ENCODE assay signal across 10 mouse cellular contexts in the genomic region with DNA sequence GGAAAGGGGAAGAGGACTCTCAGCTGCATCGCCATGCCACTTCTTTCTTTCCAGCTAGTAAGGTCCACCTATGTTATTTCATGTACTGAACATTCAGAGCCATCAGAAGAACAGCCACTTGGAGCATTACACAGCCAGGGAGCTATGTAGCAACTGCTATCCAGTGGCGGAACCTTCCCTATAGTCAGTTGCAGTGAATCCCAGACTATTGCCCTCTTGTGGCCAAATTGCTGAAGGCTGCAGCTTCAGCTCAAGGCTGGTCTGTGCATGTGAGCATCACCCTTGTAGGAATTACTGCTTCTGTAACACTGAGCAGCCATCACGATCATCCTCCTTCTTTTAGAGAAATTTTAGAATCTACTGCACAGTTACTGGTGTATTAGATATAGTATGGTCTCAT.
A peak's percentile ranks its signal among the peaks of the same experiment; 100 is the strongest.
DNase-seq lines count a peak whose midpoint lies in the region; ATAC-seq and TF ChIP-seq lines count a peak whose summit lies in the region.
"Had no signal": no experiment of that assay in that cellular context is flagged by ENCODE, and none has a peak within 500 bp of the region (broad histone marks: within the 10 kb centered on the region; RNA-seq: fewer than 3 reads in every experiment).

No protein-coding gene starts in this region.

- no peak for TF ChIP-seq POLR2A in ES-Bruce4 (IDR thresholded peaks at IDR 0.05; ENCODE audit: insufficient read depth, low read length)
- no peak for TF ChIP-seq POLR2A in bone marrow, adult 2 months (IDR thresholded peaks at IDR 0.05; ENCODE audit: borderline replicate concordance, control insufficient read depth, low read depth, low read length)

- 67% methylated on average over 3 of the region's 3 CpGs for WGBS in hindbrain, embryonic 11.5 days
- 67% methylated on average over 3 of the region's 3 CpGs for WGBS in hindbrain, embryonic 13.5 days
- WGBS in bone marrow, adult 2 months = 65% methylated on average over 3 of the region's 3 CpGs
- 73% methylated on average over 3 of the region's 3 CpGs for WGBS in midbrain, embryonic 14.5 days

- H3K36me3 ChIP-seq in hindbrain, embryonic 11.5 days (ENCODE audit: control insufficient read depth, insufficient read depth, low read length) = no peaks in the 10 kb centered on the region
- H3K36me3 ChIP-seq in hindbrain, embryonic 13.5 days = no peaks in the 10 kb centered on the region
- no peaks in the 10 kb centered on the region for H3K36me3 ChIP-seq in ES-Bruce4 (ENCODE audit: control insufficient read depth, insufficient read depth, low read length, poor library complexity, severe bottlenecking)
- no peaks in the 10 kb centered on the region for H3K36me3 ChIP-seq in midbrain, embryonic 14.5 days (ENCODE audit: control insufficient read depth, insufficient read depth, low read length)
- H3K36me3 ChIP-seq: embryonic facial prominence, embryonic 15.5 days; liver, embryonic 13.5 days had no signal

- peak; percentile 63 for TF ChIP-seq CTCF in ES-Bruce4 (IDR thresholded peaks at IDR 0.05; ENCODE audit: low read depth, low read length)
- peak; percentile 58 for TF ChIP-seq CTCF in bone marrow, adult 2 months (IDR thresholded peaks at IDR 0.05; ENCODE audit: control insufficient read depth, insufficient read depth, low read length)

- H3K4me1 ChIP-seq in hindbrain, embryonic 11.5 days (replicated peaks; ENCODE audit: control insufficient read depth, insufficient read depth, low read length) = no peaks in the 10 kb centered on the region
- no peaks in the 10 kb centered on the region for H3K4me1 ChIP-seq in hindbrain, embryonic 13.5 days (replicated peaks)
- no peaks in the 10 kb centered on the region for H3K4me1 ChIP-seq in ES-Bruce4 (ENCODE audit: control insufficient read depth, insufficient read depth, low read length)
- no peaks in the 10 kb centered on the region; the same call in 1 of the 2 replicates for H3K4me1 ChIP-seq in bone marrow, adult 2 months (ENCODE audit: control insufficient read depth, insufficient read depth, low read length)
- no peaks in the 10 kb centered on the region for H3K4me1 ChIP-seq in midbrain, embryonic 14.5 days (ENCODE audit: control insufficient read depth, insufficient read depth, low read length)
- H3K4me1 ChIP-seq: embryonic facial prominence, embryonic 15.5 days; liver, embryonic 13.5 days had no signal

- ATAC-seq in hindbrain, embryonic 11.5 days (ENCODE audit: low FRiP score) = peak; percentile 56; the same call in 1 of the 2 replicates
- ATAC-seq in hindbrain, embryonic 13.5 days (ENCODE audit: low FRiP score) = no peak
- peak; percentile 75 for ATAC-seq in inflammation-experienced regulatory T-cells, adult 6 months
- ATAC-seq in midbrain, embryonic 14.5 days (ENCODE audit: low FRiP score, low TSS enrichment) = no peak

- no peak overlapping the region for H3K9ac ChIP-seq in hindbrain, embryonic 11.5 days (ENCODE audit: low read depth, low read length)
- H3K9ac ChIP-seq in hindbrain, embryonic 13.5 days = no peak overlapping the region
- no peak overlapping the region for H3K9ac ChIP-seq in ES-Bruce4 (ENCODE audit: low read depth, poor library complexity, severe bottlenecking)
- H3K9ac ChIP-seq in midbrain, embryonic 14.5 days (replicated peaks; ENCODE audit: low read length) = no peak overlapping the region
- H3K9ac ChIP-seq: embryonic facial prominence, embryonic 15.5 days; liver, embryonic 13.5 days had no signal

- no peak for TF ChIP-seq EP300 in ES-Bruce4 (IDR thresholded peaks at IDR 0.05; ENCODE audit: insufficient read depth, low read depth, low read length)

- peak; percentile 59 for DNase-seq in hindbrain, embryonic 11.5 days (ENCODE audit: low spot score)
- DNase-seq in midbrain, embryonic 14.5 days = peak; percentile 77
- DNase-seq in urinary bladder, adult 2 months (ENCODE audit: low spot score) = no peak
- no peak for DNase-seq in layer of hippocampus, postnatal 36 days
- DNase-seq: liver, embryonic 13.5 days had no signal

- no peak overlapping the region for H3K27ac ChIP-seq in hindbrain, embryonic 11.5 days (ENCODE audit: low read depth, low read length)
- H3K27ac ChIP-seq in hindbrain, embryonic 13.5 days = no peak overlapping the region
- H3K27ac ChIP-seq in ES-Bruce4 (ENCODE audit: insufficient read depth, low read length) = no peak overlapping the region
- H3K27ac ChIP-seq in bone marrow, adult 2 months (ENCODE audit: control insufficient read depth, insufficient read depth, low read depth, low read length, poor library complexity) = no peak overlapping the region
- no peak overlapping the region for H3K27ac ChIP-seq in midbrain, embryonic 14.5 days (replicated peaks; ENCODE audit: low read depth, low read length)
- H3K27ac ChIP-seq: embryonic facial prominence, embryonic 15.5 days; liver, embryonic 13.5 days had no signal

- no peak overlapping the region for H3K4me2 ChIP-seq in hindbrain, embryonic 11.5 days (replicated peaks; ENCODE audit: low read depth, low read length)
- H3K4me2 ChIP-seq in hindbrain, embryonic 13.5 days = no peak overlapping the region
- no peak overlapping the region for H3K4me2 ChIP-seq in midbrain, embryonic 14.5 days (ENCODE audit: low read length)
- H3K4me2 ChIP-seq: embryonic facial prominence, embryonic 15.5 days; liver, embryonic 13.5 days had no signal

- no peaks in the 10 kb centered on the region for H3K27me3 ChIP-seq in hindbrain, embryonic 11.5 days (ENCODE audit: control insufficient read depth, insufficient read depth, low read length)
- no peaks in the 10 kb centered on the region for H3K27me3 ChIP-seq in hindbrain, embryonic 13.5 days
- no peaks in the 10 kb centered on the region for H3K27me3 ChIP-seq in ES-Bruce4 (ENCODE audit: control insufficient read depth, insufficient read depth, low read length, poor library complexity, severe bottlenecking)
- H3K27me3 ChIP-seq in midbrain, embryonic 14.5 days (ENCODE audit: control insufficient read depth, insufficient read depth, low read length) = no peaks in the 10 kb centered on the region
- H3K27me3 ChIP-seq: embryonic facial prominence, embryonic 15.5 days; liver, embryonic 13.5 days had no signal

- no peaks in the 10 kb centered on the region for H3K9me3 ChIP-seq in hindbrain, embryonic 11.5 days (ENCODE audit: control insufficient read depth, low read length)
- H3K9me3 ChIP-seq in hindbrain, embryonic 13.5 days = no peaks in the 10 kb centered on the region
- H3K9me3 ChIP-seq in ES-Bruce4 (replicated peaks; ENCODE audit: control insufficient read depth, insufficient read depth, low read length, poor library complexity, severe bottlenecking) = no peaks in the 10 kb centered on the region
- no peaks in the 10 kb centered on the region for H3K9me3 ChIP-seq in midbrain, embryonic 14.5 days (ENCODE audit: control insufficient read depth, low read length)
- H3K9me3 ChIP-seq: embryonic facial prominence, embryonic 15.5 days; liver, embryonic 13.5 days had no signal

- H3K4me3 ChIP-seq in hindbrain, embryonic 11.5 days (ENCODE audit: low read depth, low read length) = no peak overlapping the region
- H3K4me3 ChIP-seq in hindbrain, embryonic 13.5 days = no peak overlapping the region
- no peak overlapping the region for H3K4me3 ChIP-seq in ES-Bruce4 (ENCODE audit: low read depth, low read length)
- no peak overlapping the region for H3K4me3 ChIP-seq in bone marrow, adult 2 months (replicated peaks; ENCODE audit: control insufficient read depth, low read depth, low read length)
- H3K4me3 ChIP-seq in midbrain, embryonic 14.5 days (replicated peaks; ENCODE audit: low read depth, low read length) = no peak overlapping the region
- H3K4me3 ChIP-seq: embryonic facial prominence, embryonic 15.5 days; liver, embryonic 13.5 days had no signal

Comparison
In these comparisons a context has a peak if more than half of its experiments do, and no peak if none do; other contexts are left out.
1. ATAC-seq: peak in hindbrain, embryonic 11.5 days (single experiment) and inflammation-experienced regulatory T-cells, adult 6 months (single experiment); none in hindbrain, embryonic 13.5 days (single experiment) and midbrain, embryonic 14.5 days (single experiment).
2. DNase-seq: peak in hindbrain, embryonic 11.5 days (single experiment) and midbrain, embryonic 14.5 days (single experiment); none in urinary bladder, adult 2 months (single experiment) and layer of hippocampus, postnatal 36 days (0 of 2).